Mouse (Mus musculus) retina, adult 2 months (tissue): ENCODE measurements around the gene 2010003K11Rik.
A peak's percentile ranks its signal among the peaks of the same experiment; 100 is the strongest.

ENCODE experiments used
- DNase-seq: peaks from one replicate; pipeline ENCODE4 v3.0.0-alpha.2; 2012; ENCODE audit warnings: low read depth, low spot score

2010003K11Rik gene

DNA sequence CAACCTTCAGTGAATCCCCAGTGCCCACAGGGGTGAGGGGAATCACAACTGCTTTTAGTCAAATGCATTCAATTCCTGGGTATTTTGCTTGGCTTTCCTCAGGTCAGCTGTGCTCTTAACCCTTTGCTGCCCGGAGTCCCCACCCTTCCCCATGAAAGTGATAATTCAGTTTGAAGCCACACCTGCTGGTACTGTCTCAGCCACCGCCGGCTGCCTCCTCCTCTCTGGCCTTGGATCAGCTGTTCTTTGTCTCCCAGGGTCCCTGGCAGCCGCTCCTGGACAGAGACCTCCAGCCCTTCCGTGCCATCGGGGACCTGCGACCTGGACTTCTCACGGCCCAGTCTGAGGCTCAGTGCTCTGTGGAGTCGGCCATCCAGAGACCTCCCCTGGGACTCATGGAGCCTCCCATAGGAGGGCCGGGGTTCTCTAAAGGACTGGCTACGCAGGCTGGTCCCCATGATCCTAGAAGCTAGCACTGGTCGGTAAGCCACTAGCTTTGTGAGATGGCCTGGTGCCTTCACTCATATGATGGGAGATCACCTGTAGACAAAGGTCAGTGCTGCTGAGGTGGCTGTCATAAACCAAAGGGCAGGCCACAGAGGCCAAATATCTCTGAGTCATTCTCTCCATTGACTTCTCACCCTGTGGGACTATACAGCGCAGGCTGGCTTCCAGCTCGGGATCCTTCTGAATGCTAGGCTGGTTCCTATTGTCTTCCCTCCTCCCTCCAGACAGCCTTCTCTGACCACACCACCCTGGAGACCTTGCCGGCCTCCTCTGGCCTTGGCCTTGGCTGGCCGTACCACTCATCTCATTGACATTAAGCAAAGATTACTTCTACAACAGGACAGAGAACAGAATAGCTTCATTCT, at the start of gene 2010003K11Rik:
TSS of gene 2010003K11Rik (minus strand) at position 522 of the 872 bp plus-strand sequence.
- no peak for DNase-seq

DNA sequence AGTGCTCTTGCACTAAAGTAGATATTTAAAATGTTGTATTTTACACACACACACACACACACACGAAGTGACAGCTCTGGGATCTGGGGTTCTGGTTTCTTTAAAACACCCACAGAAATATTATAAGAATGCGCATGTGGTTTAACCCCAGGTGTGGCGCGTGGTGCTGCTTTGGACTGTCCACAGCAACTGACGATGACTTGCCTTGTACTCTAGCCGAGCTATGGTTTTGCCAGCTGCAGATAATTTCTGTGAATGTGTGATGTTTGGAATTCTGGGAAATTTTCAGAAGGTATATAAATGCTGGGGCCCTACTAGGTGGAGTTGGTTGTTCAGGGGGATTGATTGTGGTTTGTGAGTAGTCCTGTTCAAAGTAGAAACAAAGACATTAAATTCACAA, 49.4 kb upstream of the 2010003K11Rik start:
- no peak for DNase-seq

DNA sequence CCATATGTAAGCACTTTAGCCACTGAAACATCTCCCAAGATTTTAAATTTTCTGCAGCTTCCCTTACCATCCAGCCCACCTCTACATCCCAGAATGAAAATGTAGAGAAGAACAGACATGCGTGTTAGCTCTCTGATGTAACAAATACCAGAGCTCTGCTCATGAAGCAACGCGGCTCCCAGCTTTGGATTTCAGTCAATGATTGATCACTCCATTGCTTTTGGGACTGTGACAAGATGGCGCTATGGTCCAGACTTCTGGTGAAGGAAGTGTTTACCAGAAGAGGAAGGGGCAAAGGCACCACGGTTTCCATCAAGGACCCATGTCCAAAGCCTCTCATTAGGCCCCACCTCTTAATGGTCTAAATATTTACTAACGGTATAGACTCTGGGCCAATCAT, 47.5 kb upstream of the 2010003K11Rik start:
- DNase-seq: no peak

DNA sequence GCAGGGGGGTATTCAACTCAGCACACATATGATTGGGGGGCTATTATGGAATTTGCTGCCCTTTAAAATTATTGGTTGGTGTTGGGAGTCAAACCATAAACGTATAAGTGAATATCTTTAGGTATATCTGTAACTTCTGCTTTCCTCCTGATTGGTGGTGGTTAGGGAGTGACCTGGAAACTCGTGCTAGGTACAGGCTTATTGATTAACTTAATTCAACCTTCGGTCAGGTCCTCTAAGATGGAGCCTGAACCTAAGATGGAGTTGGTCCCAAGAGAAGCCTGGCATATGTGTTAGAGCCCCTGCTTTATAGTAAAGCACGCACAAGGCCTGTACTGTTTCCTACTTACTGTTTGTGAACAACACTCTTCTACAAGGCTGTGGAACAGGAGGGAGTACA, 46.7 kb upstream of the 2010003K11Rik start:
- DNase-seq: no peak

DNA sequence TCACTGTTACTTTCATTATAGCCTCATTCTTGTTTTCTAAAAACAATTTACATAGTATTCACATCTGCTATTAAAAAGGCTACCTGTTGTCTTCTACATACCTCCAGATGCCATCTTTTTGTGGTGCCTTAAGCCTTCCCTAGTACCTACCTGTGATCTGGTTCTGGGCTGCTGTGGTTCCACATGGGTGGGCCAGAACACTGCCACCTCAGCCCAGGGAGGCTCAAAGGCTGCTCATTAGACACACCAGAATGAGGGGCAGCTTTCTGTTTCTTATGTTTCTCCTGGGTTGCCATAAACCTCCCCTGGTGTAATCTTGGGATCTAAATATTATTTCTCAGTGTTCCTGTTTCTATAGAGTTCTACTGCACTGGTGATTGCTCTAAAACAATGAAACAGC, 43.7 kb upstream of the 2010003K11Rik start:
- no peak for DNase-seq

DNA sequence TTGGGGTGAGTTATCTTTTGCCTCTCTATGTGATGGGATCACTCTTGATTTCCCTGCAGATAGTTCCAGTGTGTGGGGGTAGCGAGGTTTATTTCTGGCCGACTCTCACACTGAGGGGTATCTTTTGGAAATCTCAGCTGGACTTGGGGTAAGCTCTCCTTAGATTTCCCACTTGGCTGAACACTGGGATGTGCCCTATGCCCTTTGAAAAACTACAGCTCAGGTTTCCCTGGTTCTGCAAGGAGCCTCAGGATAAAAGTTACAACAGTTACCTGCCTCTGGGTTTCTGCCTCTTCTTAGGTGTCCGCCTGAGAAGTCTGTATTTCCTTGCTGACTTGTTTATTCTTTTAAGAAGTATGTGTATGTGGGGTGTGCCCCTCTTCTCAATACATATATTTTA, 42.6 kb upstream of the 2010003K11Rik start:
- DNase-seq: no peak

DNA sequence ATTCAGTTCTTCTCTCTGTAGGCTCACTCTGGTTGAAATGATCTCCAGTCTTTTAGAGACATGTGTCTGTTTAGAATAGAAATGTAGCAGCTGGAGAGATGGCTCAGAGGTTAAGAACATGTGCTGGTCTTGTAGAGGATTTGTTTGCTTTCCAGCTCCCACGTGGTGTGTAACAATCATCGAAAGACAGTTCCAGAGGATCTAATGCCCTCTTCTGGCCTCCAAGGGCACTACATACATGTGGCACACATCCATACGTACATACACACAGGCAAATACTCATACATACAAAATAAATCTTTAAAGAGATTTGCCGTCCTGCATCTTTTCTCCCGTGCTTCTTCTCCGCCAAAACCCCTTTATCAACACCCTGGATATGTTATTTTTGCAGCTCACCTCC, 41.9 kb upstream of the 2010003K11Rik start:
- DNase-seq: no peak

DNA sequence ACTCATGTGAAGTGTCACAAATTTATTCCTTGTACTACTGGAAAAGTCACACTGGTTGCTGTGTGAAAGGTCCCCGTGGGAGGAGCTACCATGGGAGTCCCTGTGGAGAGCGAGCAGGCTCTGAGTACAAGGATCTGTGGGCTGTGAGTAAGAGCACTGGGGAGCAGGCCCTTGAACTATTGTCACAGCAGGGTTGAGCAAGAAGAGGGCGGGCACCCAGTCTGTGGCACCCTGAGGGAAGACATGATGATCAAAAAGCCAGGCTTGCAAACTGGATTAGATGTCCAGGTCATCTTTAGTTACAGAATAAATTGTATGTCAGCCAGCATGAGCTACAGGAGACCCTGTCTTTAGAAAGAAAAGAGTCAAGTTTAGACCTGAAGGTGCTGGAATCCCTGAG, 38.2 kb upstream of the 2010003K11Rik start:
- DNase-seq: no peak

DNA sequence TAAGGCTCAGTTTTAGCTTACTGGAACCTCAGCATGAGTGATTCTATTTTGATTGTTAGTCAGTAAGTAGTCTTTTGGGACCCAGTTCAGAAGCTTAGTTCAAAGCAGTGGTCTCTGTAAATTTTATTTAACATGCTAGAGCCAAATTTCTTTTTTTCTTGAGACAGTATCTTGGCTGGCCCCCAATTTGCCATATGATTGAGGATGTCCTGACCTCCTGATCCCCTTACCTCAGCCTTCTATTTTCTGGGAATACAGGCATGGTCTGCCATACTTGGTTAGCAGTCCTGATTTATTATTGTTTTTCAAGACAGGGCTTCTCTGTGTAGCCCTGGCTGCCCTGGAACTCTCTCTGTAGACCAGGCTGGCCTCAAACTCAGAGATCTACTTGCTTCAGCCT, 37.5 kb upstream of the 2010003K11Rik start:
- no peak for DNase-seq

DNA sequence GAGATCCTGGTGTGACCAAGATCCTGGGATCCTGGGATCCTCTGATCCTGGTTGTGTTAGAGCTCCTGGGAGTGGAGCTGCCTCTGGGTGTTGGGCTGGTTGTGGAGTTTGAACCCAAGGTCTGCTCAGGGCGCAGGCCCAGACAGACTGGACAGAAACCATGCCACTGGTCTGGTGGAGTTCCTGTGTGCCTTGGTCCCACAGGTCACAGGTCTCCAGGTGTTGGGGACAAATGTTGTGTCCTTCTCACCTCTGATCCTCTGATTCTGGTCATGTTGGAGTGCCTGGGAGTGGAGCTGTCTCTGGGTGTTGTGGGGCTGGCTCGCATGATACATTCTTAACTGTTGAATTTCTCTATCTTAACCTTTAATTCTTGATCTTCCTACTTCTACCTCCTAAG, 36.3 kb upstream of the 2010003K11Rik start:
- DNase-seq: no peak

DNA sequence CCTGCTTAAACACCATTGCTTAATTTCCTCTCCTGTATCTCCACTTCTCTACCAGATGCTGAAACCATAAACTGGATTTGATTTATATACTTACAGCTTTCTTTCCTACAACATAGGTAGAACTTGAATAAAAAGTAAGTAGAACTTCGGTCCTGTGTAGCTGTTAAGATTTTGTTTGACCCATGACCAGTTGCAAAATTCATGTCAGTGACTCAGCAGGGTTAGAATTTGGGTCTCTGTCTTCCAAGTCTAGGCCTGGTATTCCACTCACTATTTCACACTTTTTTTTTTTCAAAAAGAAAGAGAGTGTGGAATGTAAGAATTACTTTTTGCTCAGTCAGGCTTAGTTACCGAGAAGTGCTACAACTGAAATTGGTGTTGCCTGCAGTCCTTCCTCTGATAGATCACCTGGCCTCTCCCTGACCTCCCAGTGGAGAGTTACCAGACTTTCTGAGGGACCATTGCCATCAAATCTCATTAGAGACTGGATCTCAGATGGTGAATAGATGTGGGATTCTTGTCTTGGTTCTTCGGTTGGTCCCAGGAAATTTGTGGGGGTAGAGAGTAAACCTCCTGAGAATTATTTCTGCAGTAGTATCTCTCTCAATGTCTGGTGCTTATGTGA, 23.2 kb upstream of the 2010003K11Rik start:
- DNase-seq: no peak

DNA sequence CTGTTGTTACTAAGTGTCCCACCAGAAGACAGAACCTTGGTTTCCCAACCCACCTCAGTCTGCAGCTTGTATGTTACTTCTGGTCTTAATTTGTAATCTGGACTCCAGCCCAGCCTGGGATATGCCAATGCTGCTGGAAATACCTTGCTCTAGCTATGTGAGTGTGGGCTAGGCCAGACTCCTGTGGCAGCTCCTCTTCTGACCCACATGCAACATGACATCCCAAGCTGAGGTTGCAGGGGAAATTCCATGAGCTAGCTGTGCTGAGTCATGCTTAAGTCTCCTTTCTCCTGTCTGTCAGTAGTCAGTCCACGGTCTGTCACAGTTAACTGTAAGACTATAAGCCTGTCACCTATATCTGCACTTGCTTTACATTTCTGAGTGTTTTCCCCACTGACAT, 19.1 kb upstream of the 2010003K11Rik start:
- no peak for DNase-seq

DNA sequence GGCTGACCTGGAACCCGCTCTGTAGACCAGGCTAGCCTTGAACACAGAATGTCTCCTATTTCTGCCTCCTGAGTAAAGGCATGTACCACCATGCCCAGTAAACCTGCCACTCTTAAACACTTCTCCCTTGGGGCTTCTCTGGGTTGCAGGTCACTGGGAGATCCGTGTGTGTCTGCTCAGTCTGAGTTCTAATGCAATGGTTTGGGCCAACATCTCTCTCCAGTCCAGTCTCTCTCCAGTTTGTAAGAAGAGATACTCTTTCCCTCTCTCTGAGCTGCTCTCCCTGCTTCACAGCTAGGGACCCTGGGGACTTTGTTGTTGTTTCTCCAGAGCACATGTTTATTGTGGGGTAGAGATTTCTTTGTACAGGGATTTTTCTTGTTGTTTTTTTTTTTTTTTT, 17.9 kb upstream of the 2010003K11Rik start:
- no peak for DNase-seq

DNA sequence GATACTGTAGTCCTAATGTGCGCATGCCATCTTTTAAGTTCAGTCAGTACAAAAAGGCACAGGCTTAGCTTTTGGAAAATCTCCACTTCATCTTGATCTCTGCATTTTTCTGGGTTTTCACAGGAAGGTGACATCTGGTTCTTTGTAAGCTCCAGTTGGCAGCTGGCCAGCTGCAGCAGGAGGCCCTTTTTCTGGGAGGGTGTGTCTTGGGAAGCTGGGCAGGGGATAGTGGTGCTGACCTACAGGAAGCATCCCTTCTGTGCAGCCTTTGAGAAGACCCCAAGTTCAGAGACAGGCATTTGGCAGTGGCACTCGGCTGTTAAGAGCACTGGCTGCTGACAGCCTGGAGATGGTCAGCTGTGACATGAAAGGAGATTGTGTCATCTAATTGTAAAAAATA, 17.4 kb upstream of the 2010003K11Rik start:
- no peak for DNase-seq

DNA sequence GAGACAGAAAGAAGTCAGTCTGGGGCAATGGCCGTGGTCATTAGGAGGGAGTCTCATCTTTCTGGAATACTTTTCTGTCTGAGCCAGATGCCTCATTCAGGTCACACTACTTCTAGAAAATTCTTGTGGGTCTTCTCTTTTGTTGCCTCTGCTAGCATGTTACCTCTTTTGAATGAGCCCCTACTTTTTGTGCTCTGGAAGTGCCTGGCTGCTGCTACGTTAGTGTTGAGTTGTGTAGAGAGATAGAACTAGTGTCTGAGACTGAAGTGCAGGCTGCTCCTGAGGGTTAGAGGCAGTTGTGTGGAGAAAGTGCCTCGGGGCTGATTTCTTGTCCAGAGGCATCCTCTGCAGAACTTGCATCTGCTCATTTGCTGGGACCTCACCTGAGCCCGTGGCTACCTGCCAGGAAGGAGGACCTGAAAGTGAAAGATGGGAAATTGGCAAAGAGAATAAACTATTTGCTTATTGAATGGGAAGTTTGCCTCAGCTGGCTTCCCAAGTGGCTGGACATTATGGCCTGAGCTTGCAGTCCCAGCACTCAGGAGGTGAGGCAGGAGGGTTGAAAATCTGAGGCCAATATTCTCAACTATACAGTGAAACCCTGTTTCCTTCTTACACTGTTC, 15.0 kb upstream of the 2010003K11Rik start:
- DNase-seq: no peak

DNA sequence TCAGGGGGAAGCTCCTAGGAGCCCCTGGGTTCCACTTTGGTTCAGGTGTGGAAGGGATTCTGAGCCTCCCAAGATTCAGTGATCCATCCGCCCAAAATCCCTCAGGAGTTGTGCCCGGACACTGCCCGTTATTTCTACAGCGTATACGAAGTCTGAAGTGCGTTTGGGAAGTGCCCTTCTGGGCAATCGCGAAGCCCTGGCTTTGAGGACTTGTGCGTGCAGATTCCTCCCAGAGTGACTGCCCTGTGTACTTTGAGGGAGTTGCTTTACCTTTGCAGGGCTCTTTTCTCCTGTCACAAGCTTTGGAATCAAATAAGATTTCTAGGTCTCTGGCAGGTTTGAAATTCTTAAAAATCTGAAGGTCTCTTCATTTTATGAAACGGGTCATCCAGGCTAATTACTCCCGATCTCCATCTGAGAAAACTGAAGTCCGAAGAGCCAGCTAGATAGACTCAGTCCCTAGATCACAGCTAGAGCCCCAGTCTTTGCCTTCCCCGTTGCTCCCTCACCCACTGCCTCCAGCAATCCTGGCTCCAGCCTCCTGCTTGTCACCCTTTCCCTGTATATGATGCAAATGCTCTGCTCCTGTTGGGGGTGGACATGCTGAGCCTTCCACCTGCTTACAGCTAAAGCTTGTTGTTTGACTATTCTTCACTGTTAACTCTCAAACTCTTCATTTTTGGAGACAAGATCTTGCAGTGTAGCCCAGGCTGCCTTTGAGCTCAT, 12.9 kb upstream of the 2010003K11Rik start:
- no peak for DNase-seq

DNA sequence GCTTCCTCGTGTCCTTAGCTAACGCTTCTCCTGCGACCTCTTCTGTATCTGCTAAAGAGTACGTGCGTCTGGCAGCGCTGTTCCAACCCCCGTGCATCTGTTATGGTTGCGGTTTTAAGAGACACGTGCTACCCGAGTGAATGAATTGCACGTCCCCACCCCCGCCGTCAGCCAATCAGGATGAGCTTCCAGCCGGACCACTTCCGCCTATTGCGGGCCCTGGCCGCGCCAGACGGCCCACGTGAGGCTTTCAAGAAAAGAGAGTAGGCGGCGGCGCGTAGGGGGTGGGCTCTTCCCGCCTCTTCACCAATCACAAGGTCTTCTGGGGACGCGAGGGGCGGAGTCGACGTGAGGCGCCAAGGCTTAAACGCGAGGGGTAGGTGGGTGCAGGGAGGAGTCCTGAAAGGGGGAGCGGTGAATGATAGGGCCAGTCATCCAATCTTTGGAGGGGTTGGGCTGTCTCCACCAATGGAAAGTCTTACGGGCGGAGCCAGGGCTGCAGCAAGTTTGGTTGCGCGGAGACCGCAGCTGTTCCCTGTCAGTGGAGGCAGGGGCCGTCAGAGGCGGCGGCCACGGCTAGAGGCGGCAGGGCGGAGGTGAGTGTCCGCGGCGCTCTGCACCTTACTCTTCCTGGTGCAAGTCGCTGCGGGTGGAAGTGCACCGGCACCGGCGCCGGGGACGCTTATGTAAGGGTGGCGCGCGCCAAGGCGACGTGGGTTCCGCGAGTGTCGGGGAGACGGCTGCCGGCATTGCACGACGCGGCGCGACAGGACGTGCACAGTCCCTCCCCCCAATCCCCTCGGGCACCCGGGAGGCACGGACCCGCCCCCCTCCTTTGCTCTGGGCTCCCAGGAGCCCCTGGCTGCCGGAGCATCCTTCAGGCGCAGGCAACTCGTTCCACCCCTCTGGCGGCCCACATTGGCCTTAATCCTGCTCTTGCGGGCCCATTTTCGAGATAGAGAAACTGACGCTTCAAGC, 11.9 kb upstream of the 2010003K11Rik start, which contains the start of gene Pcx:
TSS of gene Pcx (plus strand) at position 487 of the 978 bp plus-strand sequence.
- DNase-seq: peak; percentile 98

DNA sequence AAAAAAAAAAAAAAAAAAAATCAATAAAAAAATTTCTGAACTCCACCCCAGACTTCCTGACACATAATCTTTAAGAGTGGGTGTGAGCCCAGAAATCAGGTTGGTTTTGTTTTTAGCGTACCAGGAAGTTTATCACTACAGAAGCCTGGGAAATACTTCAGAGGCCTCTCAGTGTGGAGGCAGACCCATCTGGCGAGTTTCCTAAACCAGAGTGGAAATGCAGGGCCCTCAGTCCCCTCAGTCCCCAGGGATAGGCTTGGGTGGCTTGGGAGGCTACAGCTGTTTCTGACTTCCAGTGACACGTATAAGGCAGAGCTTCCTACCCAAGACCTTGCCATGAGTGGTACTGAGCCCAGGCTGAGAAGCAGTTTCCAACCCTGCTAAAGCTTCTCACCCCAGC, 9.4 kb upstream of the 2010003K11Rik start:
- no peak for DNase-seq

DNA sequence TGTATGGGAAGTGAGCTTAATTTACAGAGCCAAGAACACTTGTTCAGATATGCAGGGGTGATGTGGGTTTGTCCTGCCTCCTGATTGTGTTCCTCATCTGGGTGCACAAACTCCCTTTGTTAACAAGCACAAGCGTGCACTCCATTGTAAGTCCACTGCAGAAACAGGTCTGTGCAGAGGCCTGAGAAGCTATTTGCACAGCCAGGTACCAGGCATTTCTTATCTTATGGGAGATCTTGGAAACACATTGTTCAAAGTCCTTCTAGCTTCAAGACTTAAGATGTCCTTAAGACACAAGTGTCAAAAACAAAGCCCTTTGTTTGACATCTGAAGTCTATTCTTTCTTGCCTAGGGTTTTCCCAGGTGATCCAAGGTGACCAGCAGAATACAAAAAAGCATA, 6.4 kb upstream of the 2010003K11Rik start:
- DNase-seq: no peak

DNA sequence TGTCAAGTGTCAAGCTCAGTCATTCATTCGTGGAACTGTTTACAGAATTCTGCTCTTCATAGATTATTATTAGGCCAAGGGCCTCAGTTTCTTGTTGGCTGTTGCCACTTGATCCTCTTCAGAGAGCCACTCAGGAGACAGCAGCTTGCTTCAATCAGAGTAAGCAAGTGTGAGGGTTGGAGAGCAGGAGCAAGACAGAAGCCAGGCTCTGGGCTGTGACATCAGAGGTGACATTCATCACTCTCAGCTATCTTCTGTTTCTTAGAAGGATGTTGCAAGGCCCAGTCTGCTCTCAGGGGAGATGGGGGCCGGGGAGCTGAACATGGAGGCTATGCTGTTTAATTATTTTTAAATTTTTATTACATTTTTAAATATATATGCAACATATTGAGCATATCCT, 4.3 kb upstream of the 2010003K11Rik start:
- DNase-seq: no peak
